Mouse (Mus musculus) hindbrain, embryonic 16.5 days (tissue): ENCODE results near the gene Rpl11. TPM values are rescaled to one million over a fixed set of nuclear protein-coding genes. Genes with fewer than 3 reads are reported as not detected.
A peak's percentile ranks its signal among the peaks of the same experiment; 100 is the strongest.
"Not testable (repeated sequence)": the region's sequence is repeated elsewhere in the genome, so short reads cannot be mapped to it uniquely, and the experiment has no call there.

Experiments
- ATAC-seq: fragments of 200-750 bp; cut with Nextera tagmentation; 2 replicates; pipeline ENCODE4 v1.8.0; 2017; ENCODE audit warnings: moderate TSS enrichment, moderate library complexity
- H3K27ac ChIP-seq: fragments of 300-500 bp; sonication (generic); 2 replicates; pipeline ENCODE4 v1.5.1; 2014; ENCODE audit warnings: low read depth, mild to moderate bottlenecking, control low read depth, low read length, moderate library complexity
- H3K27me3 ChIP-seq: fragments of 300-500 bp; sonication (generic); replicated peaks from 2 replicates; pipeline ENCODE4 v1.6.1; 2014; ENCODE audit warnings: low read length; ENCODE audit not compliant: control insufficient read depth, insufficient read depth
- H3K36me3 ChIP-seq: fragments of 300-500 bp; sonication (generic); 2 replicates; pipeline ENCODE4 v1.6.1; 2014; ENCODE audit warnings: mild to moderate bottlenecking, low read length, moderate library complexity, mixed read lengths; ENCODE audit not compliant: control insufficient read depth, insufficient read depth
- H3K4me1 ChIP-seq: fragments of 300-500 bp; sonication (generic); 2 replicates; pipeline ENCODE4 v1.6.1; 2014; ENCODE audit warnings: low read depth, low read length; ENCODE audit not compliant: control insufficient read depth, insufficient read depth
- H3K4me2 ChIP-seq: fragments of 300-500 bp; sonication (generic); 2 replicates; pipeline ENCODE4 v1.6.1; 2014; ENCODE audit warnings: mild to moderate bottlenecking, low read length, control low read depth, moderate library complexity
- H3K4me3 ChIP-seq: fragments of 300-500 bp; sonication (generic); 2 replicates; pipeline ENCODE4 v1.5.1; 2014; ENCODE audit warnings: mild to moderate bottlenecking, low read length, control low read depth, moderate library complexity
- H3K9ac ChIP-seq: fragments of 300-500 bp; sonication (generic); 2 replicates; pipeline ENCODE4 v1.6.1; 2014; ENCODE audit warnings: low read depth, mild to moderate bottlenecking, control low read depth, low read length, moderate library complexity
- H3K9me3 ChIP-seq: fragments of 300-500 bp; sonication (generic); 2 replicates; pipeline ENCODE4 v1.6.1; 2014; ENCODE audit warnings: mild to moderate bottlenecking, low read length, moderate library complexity; ENCODE audit not compliant: control insufficient read depth
- WGBS: fragments of 180-500 bp; shearing (Covaris S2); extraction: QIAGEN DNeasy Blood & Tissue Kit; methylation state at CpG from one replicate; pipeline ENCODE4 v1.1.7; 2014; 5-methylcytosine and 5-hydroxymethylcytosine counted together
- polyA plus RNA-seq: library from polyadenylated mRNA; unstranded; fragments of >200 nt; fragmentation: Nextera tagmentation; extraction: Ambion mirVana; gene quantifications from 2 replicates; pipeline ENCODE4 v1.2.1, GENCODE M21; 2015

The Rpl11 gene
- polyA plus RNA-seq, 1 experiment from 2014 or later, result 233 TPM

DNA sequence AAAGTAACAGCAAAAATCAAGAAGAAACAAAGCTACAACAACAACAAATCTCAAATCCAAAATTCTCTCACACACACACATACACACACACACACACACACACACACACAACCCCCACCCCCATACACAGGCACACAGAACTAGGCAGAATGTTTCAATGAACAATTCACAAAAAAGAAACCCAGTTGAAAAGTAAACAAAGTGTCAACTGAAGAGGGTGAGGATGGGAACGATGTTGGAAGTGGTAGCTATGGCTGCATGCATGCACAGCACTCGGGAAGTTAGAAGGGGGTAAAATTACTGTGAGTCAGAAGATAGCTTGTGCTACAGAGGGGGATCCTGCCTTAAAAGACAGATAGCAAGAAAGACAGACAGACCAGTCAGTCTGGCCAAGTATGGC, 25.4 kb upstream of the Rpl11 start:
- ATAC-seq, result no peak
- 66% methylated on average over 2 of the region's 2 CpGs for WGBS
- Histone ChIP-seq H3K9ac (no peak overlapping the region), H3K36me3 (no peaks in the 10 kb centered on the region), H3K27me3 (peaks cover 13% of the 10 kb centered on the region), H3K9me3 (no peaks in the 10 kb centered on the region), H3K4me1 (peaks cover 9% of the 10 kb centered on the region), H3K4me3 (no peak overlapping the region), H3K4me2 (no peak overlapping the region), H3K27ac (no peak overlapping the region)

DNA sequence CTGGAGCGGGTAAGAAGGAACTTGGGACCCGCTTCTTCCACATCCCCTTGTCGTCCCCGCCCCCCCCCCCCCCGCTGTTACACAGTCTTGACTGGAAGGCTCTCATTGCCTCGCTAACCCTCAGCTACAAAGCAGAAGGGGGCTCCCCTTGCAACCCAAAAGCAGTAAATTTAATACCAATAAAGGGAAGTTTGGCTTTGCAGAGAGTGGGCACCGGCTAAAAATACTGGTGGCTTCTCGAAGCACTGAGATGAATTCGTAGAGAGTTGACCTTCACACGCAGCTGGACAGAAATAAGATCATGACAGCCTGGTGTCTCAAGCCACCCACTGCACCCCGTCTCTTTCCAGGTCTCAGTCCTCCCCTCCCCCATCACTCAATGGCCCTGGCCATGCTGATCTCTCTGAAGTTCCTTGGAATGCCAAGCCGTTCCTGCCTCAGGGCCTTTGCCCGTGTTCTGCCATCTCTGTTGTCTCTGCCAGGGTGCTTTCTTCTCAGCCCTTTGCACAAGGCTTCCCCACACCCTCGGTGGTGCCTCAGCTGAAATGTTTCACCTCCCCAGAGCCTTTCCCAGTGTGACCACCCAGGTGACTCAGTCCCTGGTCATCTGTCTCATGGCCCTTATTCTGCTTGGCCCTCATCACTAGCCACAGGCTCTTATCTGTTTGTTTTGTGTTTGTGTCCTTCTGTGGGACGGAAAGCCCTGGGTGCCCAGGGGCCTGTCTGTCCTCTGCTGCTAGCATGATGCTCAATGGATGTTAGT, 23.7 kb upstream of the Rpl11 start:
- no peak overlapping the region for H3K9ac ChIP-seq
- no peaks in the 10 kb centered on the region for H3K9me3 ChIP-seq
- peaks cover 10% of the 10 kb centered on the region for H3K27me3 ChIP-seq
- WGBS, result 78% methylated on average over 14 of the region's 15 CpGs
- no peak for ATAC-seq
- no peak overlapping the region for H3K27ac ChIP-seq
- no peak overlapping the region for H3K4me3 ChIP-seq
- H3K4me1 ChIP-seq, result peaks cover 7% of the 10 kb centered on the region
- H3K36me3 ChIP-seq, result no peaks in the 10 kb centered on the region
- no peak overlapping the region for H3K4me2 ChIP-seq

- Histone ChIP-seq H3K4me3 (0 out of 2 replicates have a peak overlapping the region, but pooled peaks have one; percentile 16), H3K27me3 (no peaks in the 10 kb centered on the region), H3K4me2 (peak overlapping the region; percentile 43), H3K27ac (no peak overlapping the region), H3K4me1 (peaks cover 7% of the 10 kb centered on the region), H3K9me3 (no peaks in the 10 kb centered on the region), H3K36me3 (no peaks in the 10 kb centered on the region), H3K9ac (no peak overlapping the region; the same call in 1 of the 2 replicates)
- 3% methylated on average over 15 of the region's 15 CpGs for WGBS
- peak; percentile 70; the same call in 1 of the 2 replicates for ATAC-seq
These were observed 18.0 kb upstream of the Rpl11 start for GRCm38 (mm10) chr4:136071178-136071714.

- WGBS, result 66% methylated on average over 6 of the region's 6 CpGs
- H3K4me2 ChIP-seq, result no peak overlapping the region
- H3K27me3 ChIP-seq, result no peaks in the 10 kb centered on the region
- H3K4me3 ChIP-seq, result no peak overlapping the region
- no peak overlapping the region for H3K9ac ChIP-seq
- H3K36me3 ChIP-seq, result no peaks in the 10 kb centered on the region
- H3K9me3 ChIP-seq, result no peaks in the 10 kb centered on the region
- H3K4me1 ChIP-seq, result peaks cover 7% of the 10 kb centered on the region
- H3K27ac ChIP-seq, result no peak overlapping the region
- no peak for ATAC-seq
These were observed 17.4 kb upstream of the Rpl11 start for GRCm38 (mm10) chr4:136070592-136070991.

DNA sequence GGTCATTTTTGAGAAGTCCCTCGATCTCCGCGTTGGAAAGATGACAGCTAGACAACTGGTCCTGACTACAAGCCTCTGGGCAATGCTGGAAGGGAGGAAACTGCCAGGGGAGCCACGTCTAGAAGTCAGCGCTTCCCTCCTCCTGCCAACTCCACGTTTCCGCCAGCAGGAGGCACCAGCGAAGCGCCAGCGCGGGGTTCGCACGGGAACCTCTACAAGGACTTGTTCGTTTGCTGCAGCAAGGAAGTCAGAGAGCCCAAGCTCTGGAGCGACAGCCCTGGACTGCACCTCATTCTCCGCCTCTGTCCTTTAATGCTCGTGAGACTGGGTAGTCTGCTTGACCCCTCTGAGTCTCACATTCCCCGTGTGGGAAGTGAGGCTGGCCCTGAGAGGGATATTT, 16.7 kb upstream of the Rpl11 start:
- ATAC-seq, result peak; percentile 81
- Histone ChIP-seq H3K9ac (no peak overlapping the region), H3K4me1 (peaks cover 7% of the 10 kb centered on the region), H3K27ac (0 out of 2 replicates have a peak overlapping the region, but pooled peaks have one; percentile 50), H3K36me3 (no peaks in the 10 kb centered on the region), H3K4me3 (no peak overlapping the region), H3K27me3 (no peaks in the 10 kb centered on the region), H3K9me3 (no peaks in the 10 kb centered on the region), H3K4me2 (0 out of 2 replicates have a peak overlapping the region, but pooled peaks have one; percentile 29)
- WGBS, result 3% methylated on average over 18 of the region's 18 CpGs

GRCm38 (mm10) chr4:136069313-136069712, 16.1 kb upstream of the Rpl11 start:
- H3K4me3 ChIP-seq, result no peak overlapping the region
- H3K9ac ChIP-seq, result no peak overlapping the region
- H3K4me2 ChIP-seq, result no peak overlapping the region
- H3K9me3 ChIP-seq, result no peaks in the 10 kb centered on the region
- no peak for ATAC-seq
- H3K36me3 ChIP-seq, result no peaks in the 10 kb centered on the region
- no peak overlapping the region for H3K27ac ChIP-seq
- H3K27me3 ChIP-seq, result no peaks in the 10 kb centered on the region
- WGBS, result 65% methylated on average over 4 of the region's 4 CpGs
- peaks cover 7% of the 10 kb centered on the region for H3K4me1 ChIP-seq

DNA sequence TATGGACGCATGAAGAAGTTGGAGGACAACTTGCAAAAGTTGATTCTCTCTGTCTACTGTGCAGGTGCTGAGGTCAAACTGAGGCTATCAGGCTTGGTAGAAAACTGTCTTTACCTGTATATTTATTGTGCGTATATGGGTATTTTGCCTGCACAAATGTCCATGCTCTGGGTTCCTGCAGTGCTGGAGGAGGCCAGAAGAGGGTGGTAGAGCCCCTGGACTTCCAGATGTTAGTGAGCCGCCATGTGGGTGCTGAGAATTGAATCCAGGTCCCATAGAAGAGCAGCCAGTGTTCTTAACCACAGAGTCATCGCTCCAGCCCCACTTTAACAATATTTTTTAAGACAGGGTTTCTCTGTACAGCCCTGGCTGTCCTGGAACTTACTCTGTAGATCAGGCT, 9.9 kb upstream of the Rpl11 start:
- Histone ChIP-seq H3K4me1 (no peaks in the 10 kb centered on the region), H3K4me3 (no peak overlapping the region), H3K27me3 (no peaks in the 10 kb centered on the region), H3K9me3 (no peaks in the 10 kb centered on the region), H3K27ac (no peak overlapping the region), H3K36me3 (no peaks in the 10 kb centered on the region), H3K4me2 (no peak overlapping the region), H3K9ac (no peak overlapping the region)
- WGBS, result 97% methylated on average over 4 of the region's 4 CpGs
- ATAC-seq, result no peak

DNA sequence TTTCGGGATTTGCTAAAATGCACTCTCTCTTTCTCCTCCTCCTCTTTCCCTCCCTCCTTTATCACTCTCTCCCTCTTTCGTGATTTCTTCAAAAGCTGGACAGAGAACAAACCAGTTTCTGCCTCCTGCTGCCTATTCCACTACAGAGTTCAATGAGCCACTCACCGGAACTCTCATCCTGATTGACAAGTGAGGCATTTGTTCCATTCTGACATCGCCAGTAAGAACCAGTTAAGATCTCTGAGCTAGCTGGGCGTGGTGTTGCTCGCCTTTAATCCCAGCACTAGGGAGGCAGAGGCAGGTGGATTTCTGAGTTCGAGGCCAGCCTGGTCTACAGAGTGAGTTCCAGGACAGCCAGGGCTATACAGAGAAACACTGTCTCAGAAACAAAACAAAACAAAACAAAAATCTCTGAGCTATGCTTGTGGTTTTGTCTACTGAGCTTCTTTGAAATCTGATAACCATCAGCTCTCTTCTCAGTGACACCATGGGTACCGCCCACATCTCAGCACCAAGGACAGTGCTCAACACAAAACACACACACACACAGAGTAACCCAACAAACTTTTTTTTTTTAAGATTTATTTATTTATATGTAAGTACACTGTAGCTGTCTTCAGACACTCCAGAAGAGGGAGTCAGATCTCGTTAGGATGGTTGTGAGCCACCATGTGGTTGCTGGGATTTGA, 6.7 kb upstream of the Rpl11 start:
- not testable (repeated sequence) for H3K9me3 ChIP-seq, H3K4me2 ChIP-seq, H3K4me3 ChIP-seq, H3K27me3 ChIP-seq, H3K9ac ChIP-seq, H3K36me3 ChIP-seq, H3K4me1 ChIP-seq, ATAC-seq, H3K27ac ChIP-seq
- WGBS, result 66% methylated on average over 9 of the region's 9 CpGs

DNA sequence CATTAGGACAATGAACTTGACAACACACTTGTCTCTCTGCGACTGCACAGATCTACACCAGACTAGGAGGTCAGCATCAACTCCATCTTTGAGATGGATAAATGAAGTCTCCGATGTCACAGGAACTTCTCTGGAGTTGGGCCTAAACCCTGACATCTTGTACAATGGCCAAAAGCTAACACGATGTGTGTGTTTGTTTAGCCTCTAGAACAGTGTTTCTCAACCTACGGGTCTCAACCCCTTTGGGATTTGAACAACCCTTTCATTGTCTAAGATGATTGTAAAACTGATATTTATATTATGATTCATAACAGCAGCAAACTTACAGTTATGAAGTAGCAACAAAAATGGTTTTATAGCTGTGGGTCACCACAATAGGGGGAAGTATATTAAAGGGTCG, 4.7 kb upstream of the Rpl11 start:
- no peaks in the 10 kb centered on the region for H3K36me3 ChIP-seq
- H3K4me1 ChIP-seq, result no peaks in the 10 kb centered on the region
- H3K27ac ChIP-seq, result no peak overlapping the region
- no peak overlapping the region for H3K4me2 ChIP-seq
- no peaks in the 10 kb centered on the region for H3K9me3 ChIP-seq
- 91% methylated on average over 5 of the region's 5 CpGs for WGBS
- no peaks in the 10 kb centered on the region for H3K27me3 ChIP-seq
- H3K9ac ChIP-seq, result no peak overlapping the region
- ATAC-seq, result no peak
- H3K4me3 ChIP-seq, result no peak overlapping the region
